Mouse (Mus musculus) heart, postnatal 0 days (tissue): ENCODE results near the gene Zfc3h1.

Source experiments
- CTCF ChIP-seq: IDR thresholded peaks from 2 replicates; pipeline ENCODE4 v1.5.1; 2016; ENCODE audit warnings: antibody characterized with exemption, control low read depth, low read depth
- EP300 ChIP-seq: IDR thresholded peaks from 2 replicates; pipeline ENCODE4 v1.6.1; 2016; ENCODE audit warnings: antibody characterized with exemption, low read depth

DNA sequence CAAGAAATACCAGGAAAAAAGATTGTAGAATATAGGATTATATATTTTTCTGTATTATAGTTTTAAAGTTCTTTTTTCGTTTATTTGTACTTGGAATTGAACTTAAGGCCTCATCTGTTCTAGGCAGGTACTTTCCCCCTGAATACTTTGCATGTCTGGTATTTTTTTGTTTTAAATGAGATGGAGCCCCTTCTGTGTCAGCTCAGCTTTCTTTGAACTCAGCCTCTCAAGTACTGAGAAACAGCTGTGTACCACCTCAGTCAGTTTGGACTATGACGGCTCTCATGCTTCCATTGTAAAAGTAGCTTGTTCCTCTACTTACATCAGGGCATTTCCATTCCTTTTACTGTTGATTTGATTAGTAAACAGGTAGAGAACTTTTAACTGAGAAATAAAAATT, 28.7 kb downstream of the Zfc3h1 start:
- TF ChIP-seq EP300 (no peak), CTCF (no peak)
